Mouse (Mus musculus) heart, postnatal 0 days (tissue): ENCODE results near the gene Ass1. TPM values are rescaled to one million over a fixed set of nuclear protein-coding genes. Genes with fewer than 3 reads are reported as not detected.

Experiments
- ATAC-seq: fragments of 200-750 bp; cut with Nextera tagmentation; 2 replicates; pipeline ENCODE4 v1.8.0; 2017; ENCODE audit warnings: low read depth, moderate number of reproducible peaks, moderate library complexity; ENCODE audit not compliant: insufficient read depth
- DNase-seq: peaks from one replicate; pipeline ENCODE4 v3.0.0-alpha.2; 2016; ENCODE audit warnings: low spot score
- H3K27ac ChIP-seq: fragments of 300-500 bp; sonication (generic); 2 replicates; pipeline ENCODE4 v1.5.1; 2014; ENCODE audit warnings: low read depth, mild to moderate bottlenecking
- H3K27me3 ChIP-seq: fragments of 300-500 bp; sonication (generic); 2 replicates; pipeline ENCODE4 v1.6.1; 2014; ENCODE audit warnings: low read length, mixed read lengths; ENCODE audit not compliant: control insufficient read depth, insufficient read depth
- H3K36me3 ChIP-seq: fragments of 300-500 bp; sonication (generic); replicated peaks from 2 replicates; pipeline ENCODE4 v1.6.1; 2014; ENCODE audit warnings: low read length, mixed read lengths; ENCODE audit not compliant: control insufficient read depth, insufficient read depth
- H3K4me1 ChIP-seq: fragments of 300-500 bp; sonication (generic); 2 replicates; pipeline ENCODE4 v1.6.1; 2014; ENCODE audit warnings: antibody characterized with exemption; ENCODE audit not compliant: control insufficient read depth, insufficient read depth
- H3K4me2 ChIP-seq: fragments of 300-500 bp; sonication (generic); 2 replicates; pipeline ENCODE4 v1.6.1; 2014; ENCODE audit warnings: low read depth, mild to moderate bottlenecking, low read length, moderate library complexity
- H3K4me3 ChIP-seq: fragments of 300-500 bp; sonication (generic); 2 replicates; pipeline ENCODE4 v1.5.1; 2014; ENCODE audit warnings: low read depth, low read length
- H3K9ac ChIP-seq: fragments of 300-500 bp; sonication (generic); replicated peaks from 2 replicates; pipeline ENCODE4 v1.6.1; 2014; ENCODE audit warnings: low read depth, low read length, mixed read lengths
- H3K9me3 ChIP-seq: fragments of 300-500 bp; sonication (generic); replicated peaks from 2 replicates; pipeline ENCODE4 v1.6.1; 2016; ENCODE audit warnings: low read length; ENCODE audit not compliant: control insufficient read depth
- CTCF ChIP-seq: IDR thresholded peaks from 2 replicates; pipeline ENCODE4 v1.5.1; 2016; ENCODE audit warnings: antibody characterized with exemption, control low read depth, low read depth
- EP300 ChIP-seq: IDR thresholded peaks from 2 replicates; pipeline ENCODE4 v1.6.1; 2016; ENCODE audit warnings: antibody characterized with exemption, low read depth
- WGBS: fragments of 180-500 bp; shearing (Covaris S2); extraction: QIAGEN DNeasy Blood & Tissue Kit; methylation state at CpG from one replicate; pipeline ENCODE4 v1.1.7; 2014; 5-methylcytosine and 5-hydroxymethylcytosine counted together
- polyA plus RNA-seq: library from polyadenylated mRNA; unstranded; fragments of >200 nt; fragmentation: Nextera tagmentation; extraction: Ambion mirVana; gene quantifications from 2 replicates; pipeline ENCODE4 v1.2.1, GENCODE M21; 2015
- total RNA-seq: library from RNA; depleted of rRNA; stranded (reverse); fragments of >200 nt; gene quantifications from 2 replicates; pipeline ENCODE4 v1.2.3, GENCODE M21; 2014; ENCODE audit warnings: low replicate concordance

Gene Ass1
- total and polyA plus RNA-seq, 2 experiments from 2014 or later, result 4.9 to 16.8 TPM

DNA sequence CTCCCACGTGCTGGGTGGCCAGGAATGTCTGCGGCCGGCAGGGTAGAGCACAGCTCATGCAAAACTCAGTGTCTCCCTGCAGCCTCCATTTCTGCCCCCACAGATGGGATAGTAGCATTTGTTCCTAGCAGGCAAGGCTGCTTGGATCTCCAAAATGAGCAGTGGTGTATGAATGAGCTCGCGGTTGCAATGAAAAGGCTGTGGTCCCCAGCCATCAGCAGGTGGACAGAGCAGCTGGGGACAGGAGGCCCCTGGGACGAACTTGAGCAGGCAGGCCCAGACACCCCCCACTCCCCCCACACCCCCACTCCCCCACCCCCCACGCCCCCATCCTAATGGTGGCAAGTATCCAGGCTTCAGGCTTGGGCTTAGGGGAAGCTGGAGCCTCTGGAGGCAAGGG, 27.1 kb downstream of the Ass1 start:
- TF ChIP-seq CTCF (no peak), EP300 (no peak)
- no peak for DNase-seq
- H3K27me3 ChIP-seq, result peaks cover 9% of the 10 kb centered on the region; the same call in 1 of the 2 replicates
- no peak overlapping the region for H3K9ac ChIP-seq
- H3K4me1 ChIP-seq, result no peaks in the 10 kb centered on the region
- no peaks in the 10 kb centered on the region for H3K36me3 ChIP-seq
- H3K9me3 ChIP-seq, result no peaks in the 10 kb centered on the region
- no peak overlapping the region for H3K4me2 ChIP-seq
- no peak overlapping the region for H3K4me3 ChIP-seq
- no peak overlapping the region for H3K27ac ChIP-seq
- WGBS, result 68% methylated on average over 7 of the region's 7 CpGs
- ATAC-seq, result no peak

GRCm38 (mm10) chr2:31497635-31498034, 27.6 kb downstream of the Ass1 start:
- ATAC-seq, result no peak
- WGBS, result 83% methylated on average over 19 of the region's 19 CpGs
- no peak for DNase-seq
- TF ChIP-seq EP300, result no peak
- no peak for TF ChIP-seq CTCF
- Histone ChIP-seq H3K27me3 (peaks cover 9% of the 10 kb centered on the region; the same call in 1 of the 2 replicates), H3K4me1 (no peaks in the 10 kb centered on the region), H3K9ac (no peak overlapping the region), H3K4me3 (no peak overlapping the region), H3K4me2 (no peak overlapping the region), H3K27ac (no peak overlapping the region), H3K9me3 (no peaks in the 10 kb centered on the region), H3K36me3 (no peaks in the 10 kb centered on the region)

GRCm38 (mm10) chr2:31499327-31500291, 29.6 kb downstream of the Ass1 start:
- TF ChIP-seq EP300 (no peak), CTCF (no peak)
- Histone ChIP-seq H3K27me3 (peaks cover 17% of the 10 kb centered on the region; the same call in 1 of the 2 replicates), H3K27ac (no peak overlapping the region), H3K36me3 (no peaks in the 10 kb centered on the region), H3K4me3 (no peak overlapping the region), H3K9me3 (no peaks in the 10 kb centered on the region), H3K4me1 (no peaks in the 10 kb centered on the region), H3K4me2 (no peak overlapping the region), H3K9ac (no peak overlapping the region)
- 70% methylated on average over 21 of the region's 21 CpGs for WGBS
- DNase-seq (no peak), ATAC-seq (no peak)

DNA sequence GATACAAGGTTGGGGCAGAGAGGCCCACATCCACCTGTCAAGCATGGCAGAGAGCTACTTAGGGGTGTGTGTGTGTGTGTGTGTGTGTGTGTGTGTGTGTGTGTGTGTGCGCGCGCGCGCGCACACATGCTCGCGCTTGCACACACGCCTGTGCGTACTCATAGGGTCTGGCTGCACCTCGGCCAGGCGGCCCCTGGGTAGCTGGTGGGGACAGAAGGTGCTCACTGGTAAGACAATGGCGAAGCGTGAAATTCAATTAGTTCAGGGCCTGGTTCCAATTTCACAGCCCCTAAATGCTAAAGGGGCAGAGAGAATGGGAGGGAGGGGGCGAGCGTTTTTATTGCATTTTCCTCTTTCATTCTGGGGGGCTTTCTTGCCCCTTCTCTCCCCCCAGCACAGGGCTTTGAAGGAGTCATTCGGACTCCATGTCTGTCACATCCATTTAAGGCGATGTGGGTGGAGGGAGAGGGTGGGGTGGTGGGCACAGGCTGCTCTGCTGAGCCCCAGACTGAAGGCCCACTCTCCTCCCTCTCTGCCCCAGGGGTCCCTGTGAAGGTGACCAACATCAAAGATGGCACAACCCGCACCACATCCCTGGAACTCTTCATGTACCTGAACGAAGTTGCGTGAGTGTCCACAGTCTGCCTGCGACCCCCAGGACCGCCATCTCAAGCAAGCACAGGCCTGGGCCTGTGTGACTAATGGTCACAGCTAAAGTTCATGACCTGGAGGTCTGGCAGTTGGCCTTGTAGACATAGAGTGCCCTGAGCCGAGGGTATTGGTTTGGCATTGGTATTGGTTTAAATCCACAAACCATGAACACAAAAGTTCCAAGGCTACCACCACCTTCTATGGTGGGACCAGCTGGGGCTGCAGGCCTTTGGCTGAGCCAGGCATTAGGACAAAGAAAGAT, 30.5 kb downstream of the Ass1 start:
- no peak overlapping the region for H3K9ac ChIP-seq
- TF ChIP-seq EP300 (no peak), CTCF (no peak)
- DNase-seq (no peak), ATAC-seq (no peak)
- 92% methylated on average over 24 of the region's 24 CpGs for WGBS
- H3K27ac ChIP-seq, result no peak overlapping the region
- no peak overlapping the region for H3K4me3 ChIP-seq
- H3K36me3 ChIP-seq, result no peaks in the 10 kb centered on the region
- H3K27me3 ChIP-seq, result peaks cover 19% of the 10 kb centered on the region; the same call in 1 of the 2 replicates
- no peaks in the 10 kb centered on the region for H3K9me3 ChIP-seq
- H3K4me2 ChIP-seq, result no peak overlapping the region
- no peaks in the 10 kb centered on the region for H3K4me1 ChIP-seq

DNA sequence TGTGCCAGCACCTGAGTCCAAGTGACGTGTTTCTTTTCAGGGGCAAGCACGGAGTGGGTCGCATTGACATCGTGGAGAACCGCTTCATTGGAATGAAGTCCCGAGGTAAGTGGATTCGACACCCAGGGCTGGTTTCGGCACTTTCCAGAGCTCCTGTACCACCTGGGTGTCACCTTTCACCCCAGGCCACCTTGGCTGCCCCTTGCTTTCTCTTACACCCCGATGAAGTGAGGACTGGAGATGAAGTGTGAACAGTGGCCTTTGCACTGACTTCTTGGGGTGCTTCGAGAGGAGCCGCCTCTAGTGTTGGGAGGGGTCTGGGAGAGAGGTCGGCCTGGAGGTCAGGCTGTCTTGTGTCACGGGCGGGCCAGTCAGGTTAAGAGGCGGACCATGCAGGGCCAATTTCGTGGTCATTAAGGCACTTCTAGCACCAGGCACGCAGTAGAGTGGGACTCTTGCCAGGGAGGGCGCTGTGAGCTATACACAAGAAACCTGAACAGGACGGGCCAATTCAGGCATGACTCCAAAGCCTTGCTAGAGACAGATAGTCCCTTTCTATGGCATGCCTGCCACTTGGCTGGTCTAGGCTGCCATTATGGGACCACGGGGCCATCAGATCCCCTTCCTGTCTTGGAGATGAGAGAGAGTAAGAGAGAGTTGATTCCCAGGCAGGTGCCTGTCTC, 31.6 kb downstream of the Ass1 start:
- H3K4me1 ChIP-seq, result no peaks in the 10 kb centered on the region
- no peak overlapping the region for H3K4me2 ChIP-seq
- DNase-seq, result no peak
- H3K27ac ChIP-seq, result no peak overlapping the region
- 0 out of 2 replicates have a peak, but pooled peaks have one; percentile 24 for ATAC-seq
- WGBS, result 67% methylated on average over 20 of the region's 20 CpGs
- H3K27me3 ChIP-seq, result peaks cover 19% of the 10 kb centered on the region; the same call in 1 of the 2 replicates
- no peak for TF ChIP-seq CTCF
- TF ChIP-seq EP300, result no peak
- no peak overlapping the region for H3K9ac ChIP-seq
- H3K36me3 ChIP-seq, result no peaks in the 10 kb centered on the region
- H3K9me3 ChIP-seq, result no peaks in the 10 kb centered on the region
- H3K4me3 ChIP-seq, result no peak overlapping the region
